Mouse (Mus musculus) myocyte (in vitro differentiated cells): ENCODE measurements around the gene Ep400.

Experiments used
- POLR2AphosphoS2 ChIP-seq: IDR thresholded peaks from one replicate; pipeline ENCODE4 v1.6.1; 2011; ENCODE audit warnings: low read depth, control low read depth; ENCODE audit not compliant: insufficient read length
- USF1 ChIP-seq: IDR thresholded peaks from one replicate; pipeline ENCODE4 v1.6.1; 2011; ENCODE audit warnings: low read depth, mild to moderate bottlenecking, control low read depth, moderate library complexity

DNA sequence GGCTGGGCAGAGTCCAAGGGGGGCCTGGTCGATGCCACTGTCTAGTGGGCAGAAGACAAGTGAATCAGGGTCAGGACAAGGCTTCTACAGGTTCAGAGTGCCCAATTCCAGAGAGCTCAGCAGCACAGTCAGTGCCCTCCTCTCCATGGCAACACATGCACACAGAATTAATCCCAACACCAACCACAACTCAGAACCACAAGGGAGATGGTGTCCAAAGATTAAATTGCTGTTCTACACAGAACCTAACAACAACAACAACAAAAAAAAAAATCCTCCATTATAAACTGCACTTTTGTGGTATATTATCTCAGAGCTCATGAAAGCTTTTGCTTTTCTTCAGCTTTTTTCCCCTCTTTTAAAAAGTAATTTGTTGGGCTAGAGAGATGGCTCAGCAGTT, 34.9 kb downstream of the Ep400 start:
- TF ChIP-seq POLR2AphosphoS2, result no peak
- TF ChIP-seq USF1, result no peak
